Mouse (Mus musculus): Measurements from ENCODE around the gene Fyb2.

DNA sequence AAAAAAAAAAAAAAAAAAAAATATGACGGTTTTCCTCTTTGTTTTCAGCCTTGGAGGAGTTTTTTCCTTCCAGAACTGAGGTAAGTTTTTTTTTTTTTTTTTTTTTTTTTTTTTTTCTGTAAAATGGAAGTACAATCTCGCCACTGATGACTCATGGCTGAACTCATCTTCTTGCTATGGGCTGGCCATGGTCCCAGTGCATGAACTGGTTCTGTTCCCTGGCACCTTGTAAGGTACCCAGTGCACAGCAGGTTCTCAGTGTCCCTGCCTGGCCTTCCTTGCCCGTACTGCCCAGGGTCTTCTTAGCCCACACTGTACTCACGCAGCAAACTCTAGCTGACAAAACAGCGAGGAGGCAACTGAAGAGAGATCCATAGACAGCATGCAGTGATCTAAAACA, 74.8 kb downstream of the Fyb2 start:
- no peak for TF ChIP-seq POLR2A (IDR thresholded peaks at IDR 0.05; ENCODE audit: low read depth, low read length)
- no peak for TF ChIP-seq CTCF (IDR thresholded peaks at IDR 0.05; ENCODE audit: extremely low read depth, insufficient read depth, insufficient read length, insufficient replicate concordance)
